Mouse (Mus musculus) brain, embryonic 14.5 days (tissue): ENCODE data around the gene Grik3.

Experiments used
- CTCF ChIP-seq: fragments of 200-500 bp; IDR thresholded peaks from 2 replicates; pipeline ENCODE4 v1.5.1; 2012; ENCODE audit warnings: inconsistent platforms, mild to moderate bottlenecking, moderate library complexity, borderline replicate concordance; ENCODE audit not compliant: insufficient read depth, insufficient read length; ENCODE audit errors: extremely low read depth
- POLR2A ChIP-seq: fragments of 200-500 bp; IDR thresholded peaks from 2 replicates; pipeline ENCODE4 v1.6.1; 2012; ENCODE audit warnings: mild to moderate bottlenecking, inconsistent platforms, borderline replicate concordance; ENCODE audit not compliant: poor library complexity, insufficient read depth, insufficient read length, severe bottlenecking; ENCODE audit errors: extremely low read depth

DNA sequence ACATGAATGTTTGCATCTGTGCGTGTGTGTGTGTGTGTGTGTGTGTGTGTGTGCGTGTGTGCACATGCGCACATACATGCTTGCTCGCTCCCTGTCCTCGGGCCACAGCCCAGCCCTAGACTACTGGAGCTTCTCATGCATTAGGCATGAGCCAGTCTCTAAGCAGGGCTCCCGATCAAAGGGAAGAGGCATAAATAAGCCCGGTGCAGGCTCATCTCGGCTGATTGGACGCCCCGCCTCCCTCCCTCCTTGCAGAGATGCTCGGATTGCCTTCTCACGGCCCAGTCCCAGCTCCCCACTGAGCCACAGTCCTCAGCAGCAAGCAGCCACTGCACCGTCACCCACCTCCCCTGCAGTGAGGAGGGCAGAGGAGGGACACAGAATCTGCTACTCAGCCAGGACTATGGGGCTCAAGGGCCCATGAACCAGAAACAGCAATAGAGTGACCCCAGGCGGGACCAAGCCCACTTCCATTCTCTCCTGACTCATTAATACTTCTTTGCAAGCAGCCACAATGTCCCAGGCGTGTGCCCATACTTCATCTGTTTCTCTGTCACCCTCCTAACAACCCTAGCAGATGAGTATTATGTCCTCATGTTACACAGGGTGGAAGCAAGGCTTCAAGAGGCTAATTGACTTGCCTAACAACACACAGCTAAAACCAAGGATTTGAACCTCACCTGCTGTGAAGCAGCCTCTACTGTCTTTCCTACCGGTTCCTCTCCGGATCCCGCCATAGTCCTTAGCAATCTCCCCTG lies 205.9 kb downstream of the Grik3 start:
- TF ChIP-seq CTCF, result no peak
- no peak for TF ChIP-seq POLR2A
